Mouse (Mus musculus): Measurements from ENCODE around the gene Smyd1. TPM values are rescaled to one million over a fixed set of nuclear protein-coding genes. Genes with fewer than 3 reads are reported as not detected.

Smyd1 gene
- total and polyA plus RNA-seq, 3 experiments = 0.08 to 0.37 (median 0.08) TPM

DNA sequence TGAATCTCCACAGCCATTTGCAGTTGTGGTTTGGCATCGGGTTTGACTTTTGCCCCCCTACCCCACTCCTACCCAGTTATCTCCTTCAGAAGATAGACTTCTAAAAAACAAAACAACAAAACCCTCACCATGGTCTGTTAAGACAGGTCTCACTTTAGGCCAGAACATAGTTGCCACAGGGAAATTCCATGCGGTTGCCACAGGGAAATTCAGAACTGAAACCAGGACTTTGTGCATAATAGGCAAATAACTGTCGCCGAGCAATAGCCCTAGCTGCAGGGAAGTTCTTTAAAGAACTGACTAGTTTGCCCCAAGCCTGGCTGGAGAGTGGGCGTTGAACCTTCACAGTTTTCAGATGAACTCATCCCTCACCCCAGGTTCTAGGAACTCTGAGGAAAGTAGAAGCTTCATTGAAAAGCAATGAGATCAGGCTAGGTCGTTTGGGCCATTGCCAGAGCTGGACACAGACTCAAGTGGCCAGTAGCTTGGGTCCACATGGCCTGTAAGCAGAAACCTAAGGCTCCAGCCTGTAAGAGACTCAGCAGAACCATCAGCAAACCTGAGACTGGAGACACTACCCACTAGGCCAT lies 128.8 kb downstream of the Smyd1 start:
- in situ Hi-C loops (cut with MboI; ENCODE audit: low pct_ligation_motif_present, low pct_unique_long_range_greater_than_20kb, low sequenced_read_pairs) (no loop called here), dilution Hi-C loops (cut with MboI; ENCODE audit: extremely low pct_ligation_motif_present, extremely low pct_unique_long_range_greater_than_20kb, low sequenced_read_pairs) (no loop called here)
- peak; percentile 58 for DNase-seq (ENCODE audit: extremely low read depth)
- no peak overlapping the region for H3K9ac ChIP-seq (ENCODE audit: insufficient read depth, low read depth)
- H3K27ac ChIP-seq (ENCODE audit: insufficient read depth, low read depth) = no peak overlapping the region
- TF ChIP-seq NELFE (IDR thresholded peaks at IDR 0.05; ENCODE audit: low read depth, low read length) (no peak), USF1 (IDR thresholded peaks at IDR 0.05; ENCODE audit: low read depth, low read length) (no peak), SIN3A (IDR thresholded peaks at IDR 0.05; ENCODE audit: low read length) (no peak), ZC3H11A (IDR thresholded peaks at IDR 0.05; ENCODE audit: low read depth, low read length) (no peak), ETS1 (conservative IDR thresholded peaks at IDR 0.05; ENCODE audit: low read depth, low read length) (peak; percentile 61), TCF12 (IDR thresholded peaks at IDR 0.05; ENCODE audit: low read depth, low read length) (peak; percentile 36; the same call in 1 of the 2 replicates), ZKSCAN1 (IDR thresholded peaks at IDR 0.05; ENCODE audit: borderline replicate concordance, low read depth, low read length) (no peak), IRF4 (IDR thresholded peaks at IDR 0.05; ENCODE audit: low read depth, low read length) (peak; percentile 89), CTCF (conservative IDR thresholded peaks at IDR 0.05 in 1 of 2, IDR thresholded peaks at IDR 0.05 in 1 of 2; ENCODE audit: low read depth in 2 of 2, low read length in 2 of 2) (no peak), USF2 (conservative IDR thresholded peaks at IDR 0.05; ENCODE audit: low read depth, low read length) (no peak), CHD2 (IDR thresholded peaks at IDR 0.05; ENCODE audit: low read length) (no peak), PAX5 (IDR thresholded peaks at IDR 0.05; ENCODE audit: low read length) (no peak), GABPA (IDR thresholded peaks at IDR 0.05; ENCODE audit: insufficient replicate concordance, low read depth, low read length) (no peak), MAFK (IDR thresholded peaks at IDR 0.05; ENCODE audit: insufficient replicate concordance, low read length) (0 out of 2 replicates have a peak, but pooled peaks have one; percentile 41), MEF2A (IDR thresholded peaks at IDR 0.05; ENCODE audit: borderline replicate concordance, low read depth, low read length) (peak; percentile 26; the same call in 1 of the 2 replicates), ELF1 (IDR thresholded peaks at IDR 0.05; ENCODE audit: low read depth, low read length) (no peak), BHLHE40 (IDR thresholded peaks at IDR 0.05; ENCODE audit: low read depth, low read length) (peak; percentile 31; the same call in 1 of the 2 replicates), RCOR1 (conservative IDR thresholded peaks at IDR 0.05; ENCODE audit: low read depth, low read length) (no peak), ZNF384 (IDR thresholded peaks at IDR 0.05; ENCODE audit: low read depth, low read length) (no peak), POLR2A (IDR thresholded peaks at IDR 0.05; ENCODE audit: low read depth, low read length) (no peak), KAT2A (IDR thresholded peaks at IDR 0.05; ENCODE audit: insufficient replicate concordance, low read length) (no peak), MAZ (IDR thresholded peaks at IDR 0.05; ENCODE audit: low read depth, low read length) (no peak), MYC (IDR thresholded peaks at IDR 0.05; ENCODE audit: low read depth, low read length) (no peak), CHD1 (IDR thresholded peaks at IDR 0.05; ENCODE audit: low read depth, low read length) (no peak), EP300 (IDR thresholded peaks at IDR 0.05; ENCODE audit: low read length) (peak; percentile 80), POLR2AphosphoS2 (IDR thresholded peaks at IDR 0.05; ENCODE audit: low read depth, low read length) (no peak), TBP (conservative IDR thresholded peaks at IDR 0.05; ENCODE audit: low read depth, low read length) (no peak)
- H3K4me2 ChIP-seq (ENCODE audit: insufficient read depth, low read depth, poor library complexity, severe bottlenecking) = no peak overlapping the region; the same call in none of the 2 replicates
- H3K27me3 ChIP-seq (replicated peaks) = no peaks in the 10 kb centered on the region
- H3K9me3 ChIP-seq (replicated peaks; ENCODE audit: low read length) = no peaks in the 10 kb centered on the region
- H3K36me3 ChIP-seq (replicated peaks in 1 of 2; ENCODE audit: control insufficient read depth in 1 of 2, insufficient read depth in 1 of 2, low read length in 1 of 2) = no peaks in the 10 kb centered on the region
- H3K4me3 ChIP-seq (replicated peaks in 1 of 3; ENCODE audit: low read depth in 2 of 3, low read length in 2 of 3, poor library complexity in 1 of 3) = no peak overlapping the region
- H3K4me1 ChIP-seq (ENCODE audit: control insufficient read depth in 1 of 2, insufficient read depth in 2 of 2) = peaks cover 6 to 36% of the 10 kb centered on the region in 2 experiments
- no peaks in the 10 kb centered on the region for H3K79me2 ChIP-seq (replicated peaks; ENCODE audit: control insufficient read depth, extremely low read depth, insufficient read depth, poor library complexity, severe bottlenecking)
